Mouse (Mus musculus) cerebellum, postnatal 10 days (tissue): ENCODE results near the gene Naa80.
"Not testable (repeated sequence)": the region's sequence is repeated elsewhere in the genome, so short reads cannot be mapped to it uniquely, and the experiment has no call there.

ENCODE experiments used
- DNase-seq, 2 experiments: peaks; one replicate each; pipeline ENCODE4 v3.0.0; 2021; ENCODE audit warnings: mixed read lengths in 2 of 2

The Naa80 gene

DNA sequence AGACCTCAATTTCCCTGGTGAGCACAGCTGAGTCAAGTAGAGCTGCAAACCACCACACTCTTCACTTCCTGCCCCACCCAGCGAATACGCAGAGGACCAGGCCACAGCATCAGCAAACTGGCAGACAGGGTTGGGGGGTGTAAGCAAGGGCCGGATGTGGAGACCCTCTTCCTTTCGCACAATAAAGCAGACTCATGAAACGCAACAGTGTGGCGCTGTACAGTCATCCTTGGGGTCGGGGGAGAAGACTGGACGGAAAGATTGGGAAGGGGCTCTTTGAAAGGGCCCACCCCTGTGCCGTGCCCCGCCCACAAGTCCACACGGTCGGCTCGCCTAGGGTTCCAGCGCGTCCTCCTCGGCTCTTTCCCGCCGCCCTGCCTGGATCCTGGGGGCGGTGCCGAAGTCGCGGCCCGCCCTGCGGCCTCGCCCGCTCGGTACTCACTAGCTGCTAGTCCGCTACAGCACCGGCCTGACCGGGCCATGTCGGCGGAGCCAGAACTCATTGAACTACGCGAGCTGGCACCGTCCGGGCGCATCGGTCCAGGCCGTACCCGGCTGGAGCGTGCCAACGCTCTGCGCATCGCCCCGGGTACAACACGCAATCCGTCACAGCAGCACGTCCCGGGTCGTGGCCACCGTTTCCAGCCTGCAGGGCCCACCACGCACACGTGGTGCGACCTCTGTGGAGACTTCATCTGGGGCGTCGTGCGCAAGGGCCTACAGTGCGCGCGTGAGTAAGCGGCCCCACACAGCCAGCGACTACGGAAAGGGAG, 27.4 kb upstream of the Naa80 start, which contains the start of gene Rassf1:
Rassf1 (plus strand) TSS at position 439 of the 773 bp plus-strand sequence.
- DNase-seq: peak; percentile 46 to 48

DNA sequence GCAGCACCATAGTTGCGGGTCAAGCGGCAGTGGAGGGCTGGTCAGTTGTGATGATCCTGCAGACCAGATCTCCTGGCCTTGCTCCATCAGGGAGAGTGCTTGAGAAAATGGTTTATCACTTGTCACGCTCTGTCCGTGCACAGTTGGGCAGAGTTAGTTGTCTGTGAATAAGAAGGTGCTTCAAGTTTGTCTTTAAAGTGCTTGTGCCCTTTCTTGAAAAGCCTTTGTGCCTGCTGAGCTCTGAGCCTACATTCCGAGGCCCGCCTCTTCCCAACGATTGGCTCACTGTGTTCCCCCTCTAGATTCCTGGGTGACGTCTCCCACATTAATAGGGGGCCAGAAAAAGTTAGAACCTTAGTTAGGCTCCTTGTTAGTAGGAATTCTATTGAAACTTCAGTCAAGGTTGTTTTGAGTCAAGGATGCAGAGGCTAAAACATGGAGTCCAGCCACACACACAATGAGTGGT, 26.8 kb upstream of the Naa80 start:
- DNase-seq: no peak

DNA sequence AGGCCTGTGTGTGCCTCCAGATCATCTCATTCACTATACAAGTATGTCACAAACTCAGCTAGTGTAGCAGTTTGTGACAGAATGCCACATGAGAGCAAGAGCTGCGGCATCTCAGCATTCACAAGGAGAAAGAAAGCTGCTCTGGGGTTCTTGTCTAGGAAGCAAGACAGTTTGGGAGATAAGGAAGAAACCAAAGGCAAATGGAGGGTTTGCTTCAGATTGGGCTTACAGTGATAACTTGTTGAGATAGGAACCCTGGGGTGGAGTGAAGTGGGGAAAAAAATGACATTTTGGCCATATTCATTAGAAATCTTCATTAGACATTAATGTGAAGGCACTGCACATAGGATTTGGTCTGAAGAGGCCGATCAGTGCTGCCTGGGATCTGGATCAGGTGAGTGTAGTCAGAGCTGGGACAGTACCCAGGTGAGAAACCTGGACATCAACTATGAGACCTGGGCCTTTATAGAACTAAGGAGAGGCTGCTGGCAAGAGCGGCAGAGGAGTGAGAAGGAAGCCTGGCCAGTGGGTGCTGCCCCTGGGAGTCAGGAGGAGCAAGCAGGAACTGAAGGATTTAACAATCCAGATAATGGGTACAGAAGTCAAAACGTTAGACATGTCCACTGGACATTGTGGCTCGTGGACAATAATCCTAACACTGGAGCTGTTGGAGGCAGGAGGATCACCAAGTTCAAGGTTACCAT, 25.8 kb upstream of the Naa80 start:
- DNase-seq: no peak

DNA sequence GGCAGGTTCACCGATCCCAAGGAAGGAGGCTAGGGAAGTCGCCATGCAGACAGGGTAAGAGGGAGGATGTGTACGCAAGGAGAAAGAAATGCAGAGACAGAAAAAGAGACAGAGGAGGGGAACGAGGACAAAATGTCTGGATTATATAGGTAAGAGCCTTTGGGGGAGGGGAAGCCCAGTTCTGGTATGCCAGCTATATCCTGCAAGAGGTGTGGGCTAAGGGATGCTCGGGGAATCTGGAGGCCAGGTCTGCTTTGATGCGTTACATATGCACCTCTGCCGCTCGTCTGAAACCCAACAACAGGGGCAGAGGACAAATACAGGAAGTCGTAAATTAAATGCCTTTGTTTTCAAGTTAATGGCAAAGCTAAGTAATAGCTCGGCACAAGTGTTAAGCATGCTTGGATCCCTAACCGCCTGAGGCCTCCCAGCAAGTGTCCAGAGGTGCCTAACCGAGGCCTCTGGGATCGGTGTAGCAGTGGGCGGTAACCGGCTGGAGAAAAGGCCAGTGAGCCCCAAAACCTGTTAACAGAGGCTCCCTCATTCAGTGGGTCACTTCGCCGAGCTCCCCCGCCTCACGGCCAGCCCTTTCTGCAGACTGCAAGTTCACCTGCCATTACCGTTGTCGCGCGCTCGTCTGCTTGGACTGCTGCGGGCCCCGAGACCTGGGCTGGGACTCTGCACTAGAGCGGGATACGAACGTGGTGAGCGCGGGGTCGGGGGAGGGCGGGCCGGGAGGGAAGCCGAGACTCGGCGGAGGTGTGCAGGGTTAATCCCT, 25.0 kb upstream of the Naa80 start:
- DNase-seq: no peak

DNA sequence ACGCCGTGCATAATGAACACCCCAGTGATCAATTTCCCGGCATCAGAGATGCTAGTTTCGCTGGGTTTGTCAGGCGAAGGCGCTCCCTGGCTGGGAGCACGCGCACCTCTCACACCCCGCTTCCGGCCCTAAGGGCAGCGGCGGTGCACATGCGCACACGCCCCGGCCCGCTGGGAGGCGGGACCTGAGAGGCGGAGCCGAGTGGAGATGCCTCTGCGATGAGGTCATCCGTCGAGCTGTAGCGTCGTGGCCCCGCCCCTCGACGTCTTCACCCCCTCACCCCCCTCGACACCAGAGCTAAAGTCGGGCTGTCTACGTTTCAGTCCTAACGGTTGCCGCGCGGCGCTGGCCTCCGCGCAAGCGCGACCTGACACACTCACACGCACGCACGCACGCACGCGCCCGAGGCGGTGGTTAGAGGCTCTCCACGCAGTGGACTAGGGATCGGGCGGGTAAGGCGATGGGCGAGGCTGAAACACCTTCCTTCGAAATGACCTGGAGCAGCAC, 24.3 kb upstream of the Naa80 start:
- DNase-seq: peak; percentile 97 to 98

DNA sequence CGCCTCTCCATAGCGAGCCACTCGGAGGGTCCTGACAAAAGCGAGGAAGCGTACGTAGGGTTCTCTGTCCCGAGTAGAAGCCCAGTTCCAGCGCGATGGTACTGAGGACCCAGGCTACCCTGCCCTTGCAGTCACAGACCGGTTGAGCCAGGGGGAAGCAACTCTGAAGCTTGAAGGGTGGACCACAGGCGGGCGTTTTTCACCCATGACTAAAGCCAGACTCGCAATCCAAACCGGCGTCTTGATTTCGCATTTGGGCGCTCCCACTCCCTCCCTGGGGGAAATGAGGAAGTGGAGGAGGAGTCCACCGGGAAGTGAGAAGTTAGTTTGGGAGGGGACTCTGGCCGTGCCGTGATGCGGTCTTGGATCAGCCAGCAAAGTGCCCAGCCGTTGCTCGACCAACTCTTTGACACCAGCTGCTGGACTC, 23.6 kb upstream of the Naa80 start:
- DNase-seq: peak in 1 of 2 experiments; percentile 54

DNA sequence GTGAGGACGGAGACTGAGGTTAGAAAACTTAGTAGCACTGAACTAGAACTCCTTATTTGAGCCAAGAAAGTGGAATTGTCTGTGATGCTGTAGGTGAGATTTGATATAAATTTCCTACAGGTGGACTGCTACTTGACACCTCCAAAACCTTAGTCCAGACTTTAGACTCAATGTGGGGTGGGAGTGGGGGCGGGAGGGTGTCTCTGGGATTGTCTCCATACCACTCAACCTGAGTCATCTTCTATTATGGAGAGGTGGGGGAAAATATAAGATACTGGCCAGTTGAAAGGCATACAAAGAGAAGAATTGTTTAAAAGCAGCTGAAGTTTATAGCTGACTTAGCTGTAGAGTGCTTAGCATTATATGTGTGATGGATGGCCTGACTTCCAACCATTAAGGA, 23.0 kb upstream of the Naa80 start:
- no peak for DNase-seq

DNA sequence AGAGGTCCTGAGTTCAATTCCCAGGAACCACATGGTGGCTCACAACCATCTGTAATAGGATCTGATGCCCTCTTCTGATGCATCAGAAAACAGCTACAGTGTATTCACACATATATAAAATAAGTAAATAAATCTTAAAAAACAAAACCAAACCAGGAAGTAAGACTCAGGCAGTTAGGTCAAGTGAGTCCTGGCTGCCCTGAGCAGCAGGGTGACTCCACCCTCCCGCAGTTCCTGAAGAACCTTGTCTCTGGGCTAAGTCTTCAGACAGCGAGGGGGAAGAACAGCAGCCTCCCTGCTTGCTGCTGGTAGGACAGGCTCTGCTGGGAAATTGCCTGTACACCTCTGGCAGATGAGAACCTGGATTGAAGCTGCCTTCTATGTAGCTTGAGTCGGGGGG, 22.3 kb upstream of the Naa80 start:
- no peak for DNase-seq

DNA sequence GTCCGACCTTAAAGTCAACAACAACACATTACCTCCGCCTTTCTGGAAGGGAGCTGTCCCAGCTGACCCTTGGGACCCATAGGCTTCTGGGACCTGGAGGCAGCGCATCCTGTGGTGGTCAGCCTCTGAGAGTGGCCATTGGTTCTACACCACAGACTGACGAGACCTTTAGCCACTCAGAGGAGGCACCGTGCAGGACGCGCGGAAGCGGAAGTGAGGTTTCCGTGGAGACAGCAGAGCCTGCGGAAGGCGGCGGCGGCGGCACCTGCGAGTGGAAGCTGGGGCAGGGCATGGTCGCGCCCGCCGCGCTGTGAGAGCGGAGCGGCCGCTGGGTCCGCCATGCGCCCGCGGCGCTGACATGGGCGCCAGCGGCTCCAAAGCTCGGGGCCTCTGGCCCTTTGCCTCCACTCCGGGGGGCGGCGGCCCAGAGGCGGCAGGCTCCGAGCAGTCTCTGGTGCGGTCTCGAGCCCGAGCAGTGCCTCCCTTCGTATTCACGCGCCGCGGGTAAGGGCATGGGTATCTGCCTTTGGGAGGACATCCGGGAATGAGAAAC, 15.6 kb upstream of the Naa80 start, which contains the start of gene Tusc2:
Tusc2 (plus strand) TSS at position 227 of the 553 bp plus-strand sequence.
- DNase-seq: peak; percentile 94 to 95

DNA sequence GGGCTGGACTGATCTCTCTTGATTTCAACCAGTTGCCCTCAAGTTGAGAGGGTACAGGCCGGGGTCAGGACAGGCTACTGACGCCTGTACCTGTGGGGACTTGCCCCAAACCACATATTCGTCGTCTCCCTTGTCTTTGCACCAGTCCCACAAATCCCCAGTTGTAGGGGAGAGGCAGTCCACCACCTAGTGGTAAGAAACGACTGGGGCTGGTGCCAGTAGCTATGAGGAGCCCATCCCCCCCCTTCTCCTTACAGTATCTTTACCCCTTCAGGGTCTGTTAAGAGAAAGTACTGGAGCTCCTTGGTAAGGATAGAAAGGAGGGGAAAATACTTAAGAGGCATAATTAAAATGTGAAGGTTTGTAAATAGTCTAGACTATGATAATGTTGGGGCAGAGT, 13.1 kb upstream of the Naa80 start:
- not testable (repeated sequence) for DNase-seq

DNA sequence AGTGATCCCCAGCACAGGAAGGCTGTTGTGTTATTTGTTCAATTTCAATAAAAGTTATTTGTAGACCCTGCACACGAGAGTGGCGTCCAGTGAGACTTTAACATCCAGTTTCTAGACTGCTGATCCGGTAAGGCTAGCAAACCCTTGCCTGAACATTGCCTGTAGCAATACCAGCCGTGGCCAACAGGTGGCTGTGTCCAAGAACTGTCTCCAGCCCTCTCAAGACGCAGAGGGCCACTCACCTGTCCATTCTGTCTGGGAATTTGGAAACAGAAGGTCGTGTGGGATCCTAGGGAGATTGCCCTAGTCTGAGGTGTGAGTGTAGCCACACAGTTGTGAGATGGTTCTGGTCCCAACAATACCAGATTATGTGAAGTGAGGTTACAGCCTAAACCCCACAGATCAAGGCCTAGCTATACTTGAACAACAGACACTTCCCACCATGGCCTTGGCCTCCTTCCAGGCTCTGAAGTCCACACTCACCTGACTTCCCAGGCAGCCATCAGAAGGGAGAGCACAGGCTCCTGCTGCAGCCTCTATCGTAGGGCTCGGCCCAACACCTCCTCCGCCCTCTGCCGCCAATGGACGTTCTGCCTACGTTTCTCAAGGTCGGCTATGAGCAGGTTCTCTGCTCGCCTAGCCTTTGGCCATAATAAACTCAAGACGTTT, 12.5 kb upstream of the Naa80 start:
- DNase-seq: peak; percentile 89 to 92

DNA sequence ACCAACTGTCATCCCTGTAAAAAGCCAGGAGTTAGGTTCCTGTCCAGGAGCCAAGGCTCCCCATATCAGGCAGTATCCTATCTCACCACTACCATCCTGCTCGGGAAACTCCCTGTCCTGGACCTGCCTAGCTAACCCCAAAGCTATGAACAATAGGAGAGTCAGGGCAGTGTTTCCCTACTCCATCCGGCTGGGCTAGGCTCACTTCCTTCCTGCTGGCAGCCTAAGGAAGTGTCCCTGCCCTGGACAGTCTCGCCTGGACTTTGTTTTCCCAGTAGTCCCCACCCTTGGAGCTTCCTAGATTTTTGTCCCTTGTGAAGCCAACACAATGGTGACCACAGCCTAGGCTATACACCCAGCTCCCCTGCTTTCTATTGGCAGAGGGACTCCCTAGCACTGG, 11.8 kb upstream of the Naa80 start:
- no peak for DNase-seq

DNA sequence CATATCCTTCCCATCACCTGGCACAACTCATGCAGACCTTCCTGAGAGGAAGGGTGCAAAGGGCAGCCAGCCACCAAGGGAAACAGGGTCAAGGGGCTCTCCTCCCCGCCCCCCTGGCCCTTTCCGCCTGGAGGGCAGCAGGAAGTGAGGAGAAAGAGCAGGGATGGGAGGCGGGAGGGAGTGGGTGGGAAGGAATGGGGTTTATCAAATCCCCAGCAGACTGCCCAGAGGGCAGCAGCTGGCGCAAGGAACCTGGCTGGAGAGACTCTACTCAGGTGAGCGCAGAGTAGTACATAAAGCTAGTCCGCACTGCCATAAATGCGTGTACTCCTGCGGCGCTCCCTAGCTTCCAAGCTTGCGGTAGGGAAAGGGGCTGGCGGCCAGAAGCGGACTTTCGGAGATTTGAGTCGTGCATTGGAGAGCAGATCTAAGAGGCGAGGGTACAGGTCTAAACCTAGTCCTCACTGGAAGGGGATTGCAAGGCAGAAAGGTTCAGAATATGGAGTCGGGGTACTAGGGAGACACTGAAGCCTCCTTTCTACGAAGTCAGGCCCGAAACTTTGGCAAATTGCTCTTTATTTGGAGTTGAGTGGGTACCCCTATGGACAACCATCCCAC, 10.9 kb upstream of the Naa80 start, which contains the start of gene Hyal2:
Hyal2 (plus strand) TSS at position 244 of the 618 bp plus-strand sequence.
- no peak for DNase-seq

DNA sequence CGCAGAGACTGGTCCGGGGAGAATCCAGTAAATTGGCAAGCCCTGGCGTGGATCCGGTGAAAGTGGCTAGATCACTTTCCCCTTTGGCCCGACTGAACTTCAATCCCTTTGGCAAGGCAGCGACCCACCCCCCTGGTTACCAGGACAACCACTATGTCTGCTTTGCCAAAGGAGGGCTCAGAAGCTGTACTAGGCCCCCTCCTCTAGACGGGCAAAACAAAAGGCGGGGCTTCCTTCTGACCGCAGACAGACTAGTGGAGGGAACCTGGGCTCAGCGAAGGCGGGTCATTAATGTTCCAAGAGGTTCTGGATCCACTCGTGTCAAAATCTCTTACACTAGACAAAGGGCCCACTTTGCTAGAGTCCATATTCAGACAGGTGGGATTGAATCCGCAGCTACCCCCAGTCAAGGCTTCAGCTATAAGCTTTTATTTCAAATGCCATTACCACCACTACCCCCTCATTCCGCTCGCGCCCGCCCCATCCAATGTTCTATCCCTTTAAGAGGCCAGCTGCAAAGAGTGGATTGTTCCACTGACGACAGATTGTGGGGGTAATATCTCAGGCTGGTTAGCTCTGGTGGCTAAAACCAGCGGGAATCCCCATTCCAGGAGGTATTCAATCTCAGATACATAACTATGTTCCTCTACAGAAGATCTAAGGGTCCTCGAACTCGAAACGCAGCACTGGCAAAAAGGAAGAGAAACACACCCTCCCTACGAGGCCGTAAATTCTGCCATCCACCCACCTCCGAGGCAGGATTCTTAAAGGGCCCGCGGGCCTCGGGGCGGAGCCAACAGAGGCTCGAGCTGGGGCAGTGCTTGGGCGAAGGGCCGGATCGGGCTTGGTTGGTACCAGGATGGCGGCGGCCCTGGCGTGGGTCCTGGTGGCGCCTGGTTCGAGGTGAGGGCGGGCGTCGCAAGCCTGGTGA, 10.1 kb upstream of the Naa80 start:
- DNase-seq: peak; percentile 90 to 92

DNA sequence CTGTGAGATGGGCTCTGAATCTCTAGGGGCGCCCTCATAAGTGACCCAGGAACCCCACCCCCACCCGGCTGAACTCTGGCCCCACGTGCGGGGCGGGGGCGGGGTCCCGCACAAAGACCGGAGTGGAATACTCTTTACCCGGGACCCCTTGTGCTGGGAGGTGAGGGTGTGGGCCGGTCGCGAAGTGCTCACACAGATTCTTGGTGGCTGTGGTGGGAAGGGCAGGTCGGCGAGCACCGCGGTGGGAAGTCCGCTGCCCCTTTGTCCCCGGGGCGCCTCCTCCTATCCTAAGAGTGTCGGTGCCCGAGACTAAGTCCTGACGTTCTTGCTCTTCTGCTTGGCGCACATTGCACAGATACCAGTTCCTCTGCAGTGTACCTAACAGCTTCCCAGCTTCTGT, 9.4 kb upstream of the Naa80 start:
- no peak for DNase-seq

DNA sequence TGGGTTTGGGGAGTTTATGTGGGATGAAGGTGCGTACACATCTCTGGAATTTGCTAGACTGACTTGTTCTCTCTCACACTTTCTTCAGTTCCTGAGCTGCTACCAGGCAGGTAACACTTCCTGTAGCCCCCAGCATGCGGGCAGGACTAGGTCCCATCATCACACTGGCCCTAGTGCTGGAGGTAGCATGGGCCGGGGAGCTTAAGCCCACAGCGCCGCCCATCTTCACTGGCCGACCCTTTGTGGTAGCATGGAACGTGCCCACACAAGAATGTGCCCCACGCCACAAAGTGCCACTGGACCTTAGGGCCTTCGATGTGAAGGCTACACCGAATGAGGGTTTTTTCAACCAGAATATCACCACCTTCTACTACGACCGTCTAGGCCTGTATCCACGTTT, 8.7 kb upstream of the Naa80 start:
- no peak for DNase-seq

DNA sequence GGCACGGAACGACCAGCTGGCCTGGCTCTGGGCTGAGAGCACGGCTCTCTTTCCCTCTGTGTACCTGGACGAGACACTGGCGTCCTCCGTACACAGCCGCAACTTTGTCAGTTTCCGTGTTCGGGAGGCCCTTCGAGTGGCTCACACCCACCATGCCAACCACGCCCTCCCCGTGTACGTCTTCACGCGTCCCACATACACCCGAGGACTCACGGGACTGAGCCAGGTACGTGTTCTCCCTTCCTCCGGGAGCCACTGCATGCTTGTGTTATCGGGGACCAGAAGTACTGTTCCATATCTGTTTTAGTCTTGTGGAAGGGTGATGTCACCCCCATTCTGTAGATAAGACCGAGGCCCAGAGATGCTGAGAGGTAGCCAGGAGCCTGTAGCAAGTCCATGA, 7.8 kb upstream of the Naa80 start:
- no peak for DNase-seq

DNA sequence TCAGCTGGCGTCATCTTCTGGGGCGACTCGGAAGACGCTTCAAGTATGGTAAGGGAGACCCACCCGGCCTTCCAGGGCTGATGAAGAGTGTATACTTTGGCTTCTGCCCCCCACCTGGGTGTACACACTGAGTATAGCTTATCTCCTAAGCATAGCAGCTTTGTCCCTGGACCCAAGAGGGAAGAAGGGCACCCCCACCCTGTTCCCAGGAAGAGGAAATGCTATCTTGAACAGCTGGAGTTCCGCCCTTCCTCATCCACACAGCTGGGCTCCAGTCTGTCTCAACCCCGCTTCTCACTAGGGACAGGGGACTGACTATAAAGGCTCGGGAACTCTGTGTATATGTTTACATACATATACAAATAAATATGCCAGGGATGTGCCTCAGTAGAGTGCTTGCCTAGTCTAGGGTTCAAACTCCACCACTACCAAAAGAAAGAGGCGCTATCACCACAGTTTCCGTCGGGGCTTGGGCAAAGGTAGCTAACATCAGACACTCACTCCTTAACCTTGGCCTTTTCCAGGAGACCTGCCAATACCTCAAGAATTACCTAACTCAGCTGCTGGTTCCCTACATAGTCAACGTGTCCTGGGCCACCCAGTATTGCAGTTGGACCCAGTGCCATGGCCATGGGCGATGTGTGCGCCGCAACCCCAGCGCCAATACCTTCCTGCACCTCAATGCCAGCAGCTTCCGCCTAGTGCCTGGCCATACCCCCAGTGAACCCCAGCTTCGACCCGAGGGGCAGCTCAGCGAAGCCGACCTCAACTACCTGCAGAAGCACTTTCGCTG, 7.0 kb upstream of the Naa80 start:
- no peak for DNase-seq

DNA sequence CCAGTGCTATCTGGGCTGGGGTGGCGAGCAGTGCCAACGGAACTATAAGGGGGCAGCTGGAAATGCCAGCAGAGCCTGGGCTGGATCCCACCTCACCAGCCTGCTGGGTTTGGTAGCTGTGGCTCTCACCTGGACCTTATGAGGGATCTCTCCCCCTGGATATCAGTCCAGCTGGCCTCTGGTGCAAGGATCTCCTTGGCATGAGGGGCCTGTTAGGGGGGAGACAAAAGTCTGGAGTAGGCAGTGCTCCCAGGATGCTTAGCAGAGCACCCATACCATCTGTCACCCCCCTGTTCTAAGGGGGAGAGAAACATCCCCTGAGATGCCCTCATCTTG, 6.4 kb upstream of the Naa80 start:
- no peak for DNase-seq

DNA sequence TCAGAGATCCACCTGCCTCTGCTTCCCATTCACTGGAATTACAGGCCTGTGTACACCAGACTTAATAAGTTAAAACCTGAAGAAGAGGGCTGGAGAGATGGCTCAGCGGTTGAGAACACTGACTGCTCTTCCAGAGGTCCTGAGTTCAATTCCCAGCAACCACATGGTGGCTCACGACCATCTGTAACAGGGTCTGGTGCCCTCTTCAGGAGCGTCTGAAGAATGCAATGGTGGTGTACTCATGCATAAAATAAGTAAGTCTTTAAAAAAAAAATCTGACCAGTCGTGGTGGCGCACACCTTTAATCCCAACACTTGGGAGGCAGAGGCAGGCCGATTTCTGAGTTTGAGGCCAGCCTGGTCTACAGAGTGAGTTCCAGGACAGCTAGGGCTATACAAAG, 4.9 kb upstream of the Naa80 start:
- not testable (repeated sequence) for DNase-seq
